In genomic region chr19:30843052-30843564, GRCm38 (mm10) we compare ENCODE assay signal across 8 mouse cellular contexts.
DNase-seq lines count a peak whose midpoint lies in the region; ATAC-seq lines count a peak whose summit lies in the region.

No protein-coding gene starts in this region.

- no peaks in the 10 kb centered on the region for H3K36me3 ChIP-seq in embryonic facial prominence, embryonic 15.5 days
- no peaks in the 10 kb centered on the region for H3K36me3 ChIP-seq in kidney, embryonic 16.5 days (ENCODE audit: insufficient read depth, low read length)

- intact Hi-C loops in gastrocnemius, postnatal 14 days (cut with DNase I; ENCODE audit: low total_unique reads), result loop anchor here (10.0 kb wide), 1 partner anchor 902 kb away; no protein-coding TSS in a partner anchor

- H3K4me1 ChIP-seq in embryonic facial prominence, embryonic 15.5 days, result no peaks in the 10 kb centered on the region
- H3K4me1 ChIP-seq in kidney, embryonic 16.5 days (ENCODE audit: insufficient read depth, low read length), result no peaks in the 10 kb centered on the region

- H3K27ac ChIP-seq in embryonic facial prominence, embryonic 15.5 days (replicated peaks), result no peak overlapping the region
- H3K27ac ChIP-seq in kidney, embryonic 16.5 days (ENCODE audit: low read length), result no peak overlapping the region

- peak; percentile 58; the same call in 1 of the 2 replicates for ATAC-seq in embryonic facial prominence, embryonic 15.5 days (ENCODE audit: insufficient number of reproducible peaks, low FRiP score, low TSS enrichment, low read depth)
- ATAC-seq in kidney, embryonic 16.5 days (ENCODE audit: low FRiP score, low TSS enrichment), result peak; percentile 88

- 4% methylated on average over 4 of the region's 4 CpGs for WGBS in embryonic facial prominence, embryonic 15.5 days
- 3% methylated on average over 4 of the region's 4 CpGs for WGBS in kidney, embryonic 16.5 days

- no peaks in the 10 kb centered on the region for H3K27me3 ChIP-seq in embryonic facial prominence, embryonic 15.5 days
- H3K27me3 ChIP-seq in kidney, embryonic 16.5 days (ENCODE audit: insufficient read depth, low read length), result no peaks in the 10 kb centered on the region

- H3K9ac ChIP-seq in embryonic facial prominence, embryonic 15.5 days, result no peak overlapping the region
- H3K9ac ChIP-seq in kidney, embryonic 16.5 days (replicated peaks; ENCODE audit: low read length), result no peak overlapping the region

- no peak overlapping the region for H3K4me3 ChIP-seq in embryonic facial prominence, embryonic 15.5 days (replicated peaks)
- no peak overlapping the region for H3K4me3 ChIP-seq in kidney, embryonic 16.5 days (ENCODE audit: low read length)

- DNase-seq in kidney, adult 11 months, result peak; percentile 2
- no peak for DNase-seq in kidney, postnatal 25 days
- DNase-seq in MEL-GATA-1-ER (ENCODE audit: extremely low read depth, low read depth), result peak; percentile 18
- peak; percentile 41 for DNase-seq in naive thymus-derived CD4-positive, alpha-beta T cell, adult 2 months (ENCODE audit: low read depth)
- DNase-seq in gastrocnemius, postnatal 14 days, result no peak
- DNase-seq in adrenal gland, postnatal 4 days (ENCODE audit: low spot score in 2 of 2), result no peak

- H3K4me2 ChIP-seq in embryonic facial prominence, embryonic 15.5 days (replicated peaks), result no peak overlapping the region
- H3K4me2 ChIP-seq in kidney, embryonic 16.5 days (replicated peaks; ENCODE audit: low read depth, low read length), result no peak overlapping the region

- no peaks in the 10 kb centered on the region for H3K9me3 ChIP-seq in embryonic facial prominence, embryonic 15.5 days (replicated peaks)
- no peaks in the 10 kb centered on the region for H3K9me3 ChIP-seq in kidney, embryonic 16.5 days (ENCODE audit: low read length)

Comparison
In these comparisons a context has a peak if more than half of its experiments do, and no peak if none do; other contexts are left out.
1. DNase-seq: peak in kidney, adult 11 months (single experiment), MEL-GATA-1-ER (single experiment) and naive thymus-derived CD4-positive, alpha-beta T cell, adult 2 months (single experiment); none in kidney, postnatal 25 days (0 of 2), gastrocnemius, postnatal 14 days (single experiment) and adrenal gland, postnatal 4 days (0 of 2).